Mouse (Mus musculus) heart, embryonic 15.5 days (tissue): ENCODE data around the gene Gm14459. TPM values are rescaled to one million over a fixed set of nuclear protein-coding genes. Genes with fewer than 3 reads are reported as not detected.
"Not testable (repeated sequence)": the region's sequence is repeated elsewhere in the genome, so short reads cannot be mapped to it uniquely, and the experiment has no call there.

ENCODE experiments used
- ATAC-seq: fragments of 200-750 bp; cut with Nextera tagmentation; replicated peaks from 2 replicates; pipeline ENCODE4 v1.8.0; 2017; ENCODE audit warnings: low read depth, moderate TSS enrichment; ENCODE audit not compliant: insufficient number of reproducible peaks, insufficient read depth, low FRiP score
- H3K27ac ChIP-seq: fragments of 300-500 bp; sonication (generic); 2 replicates; pipeline ENCODE4 v1.5.1; 2015; ENCODE audit warnings: mild to moderate bottlenecking, inconsistent platforms
- H3K27me3 ChIP-seq: fragments of 300-500 bp; sonication (generic); 2 replicates; pipeline ENCODE4 v1.6.1; 2015; ENCODE audit warnings: inconsistent platforms
- H3K36me3 ChIP-seq: fragments of 300-500 bp; sonication (generic); 2 replicates; pipeline ENCODE4 v1.6.1; 2015; ENCODE audit warnings: mild to moderate bottlenecking, inconsistent platforms
- H3K4me1 ChIP-seq: fragments of 300-500 bp; sonication (generic); replicated peaks from 2 replicates; pipeline ENCODE4 v1.6.1; 2015; ENCODE audit warnings: inconsistent platforms
- H3K4me2 ChIP-seq: fragments of 300-500 bp; sonication (generic); 2 replicates; pipeline ENCODE4 v1.6.1; 2015; ENCODE audit warnings: inconsistent platforms, mild to moderate bottlenecking, moderate library complexity
- H3K4me3 ChIP-seq: fragments of 300-500 bp; sonication (generic); 2 replicates; pipeline ENCODE4 v1.5.1; 2015; ENCODE audit warnings: mild to moderate bottlenecking, inconsistent platforms
- H3K9ac ChIP-seq: fragments of 300-500 bp; sonication (generic); 2 replicates; pipeline ENCODE4 v1.6.1; 2015; ENCODE audit warnings: mild to moderate bottlenecking, inconsistent platforms
- H3K9me3 ChIP-seq: fragments of 300-500 bp; sonication (generic); replicated peaks from 2 replicates; pipeline ENCODE4 v1.6.1; 2016; ENCODE audit warnings: inconsistent platforms
- WGBS: fragments of 180-500 bp; shearing (Covaris S2); methylation state at CpG from one replicate; pipeline ENCODE4 v1.1.7; 2015; ENCODE audit warnings: mixed read lengths; 5-methylcytosine and 5-hydroxymethylcytosine counted together
- polyA plus RNA-seq: library from polyadenylated mRNA; unstranded; fragments of >200 nt; fragmentation: Nextera tagmentation; extraction: Ambion mirVana; gene quantifications from 2 replicates; pipeline ENCODE4 v1.2.1, GENCODE M21; 2015

Gm14459 gene
- polyA plus RNA-seq = not detected in 2 replicates

DNA sequence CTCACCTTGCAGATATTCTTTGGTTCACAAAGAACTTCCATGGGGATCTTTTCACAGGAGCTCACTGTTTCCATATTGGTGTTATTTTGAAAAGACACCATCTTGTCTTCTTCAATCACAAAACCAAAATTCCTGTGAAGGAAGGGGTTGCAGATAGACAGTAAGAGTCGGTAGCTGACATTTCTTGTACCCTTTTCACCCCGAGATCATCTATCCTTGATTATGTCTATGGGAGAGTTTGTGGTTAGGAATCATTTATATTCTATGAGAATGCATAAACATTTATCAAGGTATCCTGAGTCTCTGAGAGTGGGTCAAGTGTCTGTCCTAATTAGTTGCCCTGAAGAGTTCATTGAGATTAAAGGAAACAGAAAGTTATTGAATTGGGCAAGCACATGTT, at the start of gene Gm14459:
Gene Gm14459 (minus strand): TSS at position 101 of the 400 bp plus-strand sequence.
- no peak for ATAC-seq
- H3K4me1 ChIP-seq = no peaks in the 10 kb centered on the region
- 62% methylated on average over 2 of the region's 2 CpGs for WGBS
- no peak within 1 kb of the TSS for H3K9ac ChIP-seq
- no peak within 1 kb of the TSS for H3K27ac ChIP-seq
- no peaks in the 10 kb centered on the region for H3K9me3 ChIP-seq
- H3K4me2 ChIP-seq = no peak within 1 kb of the TSS
- no peaks in the 10 kb centered on the region for H3K27me3 ChIP-seq
- no peaks in the 10 kb centered on the region for H3K36me3 ChIP-seq
- H3K4me3 ChIP-seq = no peak within 1 kb of the TSS

DNA sequence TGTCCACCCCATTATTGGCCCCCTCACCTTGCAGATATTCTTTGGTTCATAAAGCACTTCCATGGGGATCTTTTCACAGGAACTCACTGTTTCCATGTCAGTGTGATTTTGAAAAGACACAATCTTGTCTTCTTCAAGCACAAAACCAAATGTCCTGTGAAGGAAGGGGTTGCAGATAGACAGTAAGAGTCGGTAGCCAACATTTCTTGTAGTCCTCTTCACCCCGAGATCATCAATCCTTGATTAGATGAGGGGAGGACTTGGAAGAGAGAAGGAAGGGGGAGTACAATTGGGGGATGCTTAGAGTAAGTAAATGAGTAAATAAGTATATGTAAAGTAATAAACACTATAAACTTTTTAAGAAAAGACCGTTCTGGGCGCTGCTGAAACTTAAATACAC, 23.4 kb upstream of the Gm14459 start, which contains the start of gene Ssxb6:
Gene Ssxb6 (minus strand): TSS at position 101 of the 400 bp plus-strand sequence.
- H3K27ac ChIP-seq, H3K4me2 ChIP-seq, H3K36me3 ChIP-seq, H3K9ac ChIP-seq, H3K27me3 ChIP-seq, H3K9me3 ChIP-seq, ATAC-seq, H3K4me1 ChIP-seq, H3K4me3 ChIP-seq: not testable (repeated sequence)
- 57% methylated on average over 4 of the region's 4 CpGs for WGBS

Other genes starting within 250 kb of the Gm14459 start
- gene Ssxb10, start 197.5 kb downstream of the Gm14459 start, polyA plus RNA-seq = not detected in 2 replicates
- gene Ssxb9, start 158.0 kb downstream of the Gm14459 start, polyA plus RNA-seq = not detected in 2 replicates
- not detected in 2 replicates for gene Ssxb1, start 111.6 kb downstream of the Gm14459 start, polyA plus RNA-seq
- gene Ssxb2, start 63.2 kb downstream of the Gm14459 start, polyA plus RNA-seq = not detected in 2 replicates
- not detected in 2 replicates for gene Ssxb6, start 23.3 kb upstream of the Gm14459 start, polyA plus RNA-seq
- gene Ssxb3, start 66.9 kb upstream of the Gm14459 start, polyA plus RNA-seq = not detected in 2 replicates
- not detected in 2 replicates for gene Ssxb8, start 165.9 kb upstream of the Gm14459 start, polyA plus RNA-seq
- not detected in 2 replicates for gene Ssx9, start 223.5 kb upstream of the Gm14459 start, polyA plus RNA-seq